Mouse (Mus musculus) bone marrow macrophage, adult 2 months (primary cell): ENCODE results near the gene Med17.

Experiments used
- CTCF ChIP-seq: IDR thresholded peaks from 2 replicates; pipeline ENCODE4 v1.5.1; 2012; ENCODE audit warnings: low read depth, mild to moderate bottlenecking, low read length, moderate library complexity
- POLR2A ChIP-seq: IDR thresholded peaks from 2 replicates; pipeline ENCODE4 v1.6.1; 2012; ENCODE audit warnings: mild to moderate bottlenecking, low read depth, low read length, borderline replicate concordance

GRCm38 (mm10) chr9:15318170-15318742 lies 38.5 kb upstream of the Med17 start:
- TF ChIP-seq CTCF (no peak), POLR2A (no peak)
